Mouse (Mus musculus): Measurements from ENCODE around the gene Rap1a.
"Not testable (repeated sequence)": the region's sequence is repeated elsewhere in the genome, so short reads cannot be mapped to it uniquely, and the experiment has no call there.

Rap1a gene

DNA sequence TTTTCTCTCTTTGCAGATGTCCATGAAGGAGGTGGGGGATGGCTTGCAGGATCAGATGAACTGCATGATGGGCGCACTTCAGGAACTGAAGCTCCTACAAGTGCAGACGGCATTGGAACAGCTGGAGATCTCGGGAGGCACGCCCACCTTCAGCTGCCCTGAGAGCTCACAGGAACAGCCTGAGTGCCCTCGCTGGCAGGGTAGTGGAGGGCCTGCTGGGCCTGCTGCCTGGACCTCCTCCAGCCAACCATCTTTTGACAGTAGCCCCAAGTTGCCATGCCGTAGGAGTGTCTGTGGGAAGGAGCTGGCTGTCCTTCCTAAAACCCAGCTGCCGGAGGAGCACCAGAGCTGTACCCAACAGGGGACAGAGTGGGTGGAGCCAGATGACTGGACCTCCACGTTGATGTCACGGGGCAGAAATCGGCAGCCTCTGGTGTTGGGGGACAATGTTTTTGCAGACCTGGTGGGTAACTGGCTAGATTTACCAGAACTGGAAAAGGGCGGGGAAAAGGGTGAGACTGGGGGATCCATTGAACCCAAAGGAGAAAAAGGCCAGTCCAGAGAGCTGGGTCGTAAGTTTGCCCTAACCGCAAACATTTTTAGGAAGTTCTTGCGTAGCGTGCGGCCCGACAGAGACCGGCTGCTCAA lies 84.7 kb downstream of the Rap1a start:
- no peak for DNase-seq (ENCODE audit: low read depth, low spot score)

DNA sequence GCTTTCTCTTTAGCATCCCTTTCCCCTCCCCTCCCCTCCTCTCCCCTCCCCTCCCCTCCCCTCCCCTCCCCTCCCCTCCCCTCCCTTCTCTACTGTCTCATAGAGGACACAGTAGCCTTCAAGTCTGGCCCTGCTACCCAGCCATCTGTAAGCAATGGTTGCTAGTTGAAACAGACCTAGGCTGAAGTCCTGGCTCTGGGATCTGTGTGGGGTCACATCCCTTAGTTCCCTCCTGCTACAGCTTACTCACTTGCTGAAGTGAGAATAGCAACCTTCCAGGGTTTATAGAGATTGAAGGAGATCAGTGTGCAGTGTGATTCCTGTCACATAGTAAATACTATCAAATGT lies 86.3 kb downstream of the Rap1a start:
- DNase-seq (ENCODE audit: low read depth, low spot score): no peak

DNA sequence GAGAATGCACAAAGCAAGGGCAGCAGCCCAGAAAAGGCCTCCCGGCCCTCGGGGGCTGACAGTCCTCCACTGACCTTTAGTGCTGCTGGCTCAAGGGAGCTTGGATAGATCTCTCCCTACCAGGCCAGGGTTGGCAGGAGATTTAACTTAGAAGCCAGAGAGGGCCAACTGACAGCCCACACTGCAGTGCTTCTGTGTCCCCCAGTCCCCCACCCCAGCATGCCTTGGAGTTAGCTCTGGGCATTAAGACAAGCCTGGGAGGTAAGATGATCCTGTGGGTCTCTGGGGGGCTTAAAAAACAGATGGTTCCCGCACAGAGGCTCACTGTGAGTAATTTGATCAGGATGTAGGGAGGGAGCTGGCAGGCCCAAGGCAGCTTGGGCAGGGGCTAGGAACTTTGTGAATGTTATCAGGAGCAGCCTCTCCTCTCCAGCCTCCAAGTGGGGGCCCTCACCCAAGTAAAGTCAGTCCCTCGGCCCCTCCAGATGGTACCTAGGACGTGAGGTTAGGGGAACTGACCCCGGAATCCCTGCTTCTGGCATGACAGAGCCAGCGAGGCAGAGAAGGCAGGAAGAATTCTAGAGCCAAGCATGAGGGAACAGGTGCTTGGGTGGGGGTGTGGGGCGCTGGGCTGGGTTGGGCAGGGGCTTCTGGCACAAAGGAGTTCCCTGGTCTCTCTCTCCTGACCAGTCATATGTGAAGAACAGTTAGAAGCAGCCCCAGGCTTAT lies 86.9 kb downstream of the Rap1a start:
- no peak for DNase-seq (ENCODE audit: low read depth, low spot score)

DNA sequence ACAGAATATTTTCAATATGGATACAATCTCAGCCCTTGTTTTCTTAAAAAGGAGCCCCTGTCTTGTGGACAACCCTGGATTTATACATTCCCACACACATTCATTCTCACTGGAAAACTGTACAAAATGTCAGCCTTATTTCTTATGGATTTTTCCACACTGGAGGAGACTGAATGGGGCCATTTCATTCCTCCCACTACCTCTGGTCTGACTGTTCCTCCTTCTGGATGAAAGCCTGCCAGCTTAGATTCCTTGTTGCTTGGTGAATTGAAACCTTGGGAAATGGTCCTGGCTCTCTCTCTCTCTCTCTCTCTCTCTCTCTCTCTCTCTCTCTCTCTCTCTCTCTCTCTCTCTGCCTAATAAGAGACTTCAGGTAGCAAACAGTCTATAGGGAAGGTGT lies 88.3 kb downstream of the Rap1a start:
- DNase-seq (ENCODE audit: low read depth, low spot score): no peak

DNA sequence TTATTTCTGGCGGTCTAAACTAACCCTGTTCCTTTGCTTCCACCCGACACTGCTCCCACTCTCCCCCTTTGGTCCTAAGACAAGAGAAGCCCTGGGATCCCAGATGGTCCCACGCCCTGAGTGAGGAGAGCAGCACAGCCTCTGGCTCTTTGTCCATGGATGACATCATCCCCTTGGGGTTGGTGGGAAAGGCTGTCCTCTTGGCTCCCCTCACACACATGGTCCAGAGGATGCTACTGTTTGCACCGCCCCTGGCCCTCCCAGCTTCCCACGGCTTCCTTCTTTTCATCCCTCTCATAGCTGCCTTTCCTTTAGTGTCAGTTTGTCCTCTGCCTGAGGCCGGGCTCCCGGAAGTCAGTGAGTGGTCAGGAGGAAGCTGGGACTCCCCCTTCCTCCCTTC lies 89.4 kb downstream of the Rap1a start:
- no peak for DNase-seq (ENCODE audit: low read depth, low spot score)

DNA sequence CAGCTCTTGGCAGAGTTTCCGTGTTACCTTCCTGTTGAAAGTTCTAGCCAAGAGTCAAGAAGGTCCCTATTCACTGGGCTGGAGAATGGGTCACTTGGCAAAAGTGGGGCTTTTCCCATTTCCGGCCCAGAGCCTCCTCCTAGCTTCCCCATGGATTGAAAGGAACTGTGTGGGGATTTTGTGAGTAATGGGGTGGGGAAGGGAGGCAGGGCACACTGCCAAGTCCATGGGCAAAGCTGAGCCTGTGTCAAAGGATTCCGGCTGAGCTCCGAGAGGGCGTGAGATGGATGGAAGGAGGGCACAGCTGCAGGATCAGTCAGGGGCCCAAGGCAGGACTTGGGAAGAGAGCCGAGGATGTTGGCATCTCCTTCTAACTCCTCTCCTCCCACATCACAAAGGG lies 90.9 kb downstream of the Rap1a start:
- no peak for DNase-seq (ENCODE audit: low read depth, low spot score)

DNA sequence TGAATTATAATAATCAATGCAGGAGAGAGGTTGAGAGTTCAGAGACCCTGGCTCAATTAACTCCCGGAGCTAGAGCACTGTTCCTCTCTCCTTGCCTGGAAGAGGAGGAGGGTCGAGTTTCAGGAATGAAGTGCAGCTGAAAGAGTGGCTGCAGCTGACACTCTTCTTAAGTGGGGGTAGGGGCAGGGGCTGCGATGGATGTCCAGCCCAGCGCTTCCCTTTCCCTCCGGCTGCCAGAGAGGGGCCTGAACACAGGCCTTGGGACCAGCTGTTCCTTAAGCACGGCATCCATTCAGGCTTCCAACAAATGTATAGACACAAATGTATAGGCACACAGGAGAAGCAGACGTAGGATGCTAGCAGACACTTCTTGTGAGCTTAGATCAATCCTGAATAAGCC lies 93.5 kb downstream of the Rap1a start:
- no peak for DNase-seq (ENCODE audit: low read depth, low spot score)

DNA sequence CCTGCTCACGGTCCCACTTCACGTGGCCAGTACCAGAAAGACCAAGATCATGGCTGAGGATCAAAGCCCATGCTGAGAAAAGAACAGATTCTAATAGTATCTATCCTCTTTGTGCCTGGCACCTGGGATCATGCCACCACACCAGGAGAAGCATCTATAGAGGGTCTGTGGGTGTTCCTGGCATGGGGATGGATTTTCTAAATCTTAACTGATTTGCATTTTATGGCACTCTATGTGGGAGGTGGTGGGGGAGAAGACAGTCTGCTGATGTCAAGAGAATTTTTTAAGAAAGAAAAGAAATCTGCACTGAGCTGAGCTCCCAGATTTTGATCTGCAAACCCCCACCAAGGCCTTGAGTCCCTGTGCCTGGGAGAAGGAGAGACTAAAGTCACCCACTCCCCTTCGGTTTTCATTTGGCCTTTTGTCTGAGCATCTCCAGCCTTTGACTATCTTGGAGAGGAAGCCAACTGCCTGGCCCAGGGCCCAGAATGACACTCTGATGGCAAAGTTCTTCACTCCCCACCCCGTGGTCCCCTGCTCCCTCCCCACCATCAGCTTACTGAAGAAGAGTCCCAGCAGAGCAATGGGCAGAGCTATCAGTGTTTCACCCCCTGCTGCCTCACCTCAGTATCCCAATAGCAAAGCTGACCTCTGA lies 94.6 kb downstream of the Rap1a start:
- no peak for DNase-seq (ENCODE audit: low read depth, low spot score)

DNA sequence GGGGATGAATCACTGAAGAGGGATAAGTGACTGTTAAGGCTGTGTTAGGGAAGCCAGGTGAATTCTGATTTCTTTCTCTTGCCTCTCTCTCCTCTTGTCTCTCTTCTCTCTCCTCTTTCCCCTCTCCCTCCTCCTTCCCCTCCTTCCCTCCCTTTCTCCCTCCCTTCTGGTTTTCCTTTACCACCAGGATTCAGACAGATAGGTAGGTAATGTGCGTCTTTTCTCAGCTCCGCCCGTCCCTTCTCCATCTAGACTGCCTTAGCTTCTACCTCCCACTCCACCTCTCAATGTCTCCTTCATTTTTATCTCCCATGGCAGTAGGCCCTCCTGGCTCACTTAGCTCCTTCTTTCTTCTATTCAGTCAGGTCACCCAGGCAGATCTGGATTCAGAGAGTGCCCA lies 95.6 kb downstream of the Rap1a start:
- no peak for DNase-seq (ENCODE audit: low read depth, low spot score)

DNA sequence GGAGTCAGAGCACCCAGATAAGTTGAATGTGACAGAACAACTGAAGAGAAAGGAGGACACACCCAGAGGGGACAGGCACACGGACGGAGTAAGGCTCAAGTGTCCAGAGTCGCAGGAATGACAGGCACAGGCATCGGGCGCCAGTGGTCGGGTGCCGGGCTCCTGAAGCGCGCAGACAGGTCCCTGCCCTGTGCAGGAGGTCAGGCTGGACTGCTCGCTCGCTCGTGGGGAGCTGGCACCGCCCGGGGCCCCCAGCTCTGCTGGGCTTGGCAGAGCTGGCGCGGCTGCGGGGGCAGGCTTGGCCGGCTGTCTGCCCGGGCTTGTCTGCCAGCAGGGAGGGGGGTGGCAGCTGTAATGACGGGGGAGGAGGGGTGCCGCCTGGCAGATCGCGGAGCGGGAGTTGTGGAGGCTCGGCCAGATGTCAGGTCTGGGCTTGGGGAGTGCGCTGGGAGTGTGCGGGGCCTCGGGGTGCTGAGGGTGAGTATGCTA lies 96.0 kb downstream of the Rap1a start:
- DNase-seq (ENCODE audit: low read depth, low spot score): no peak

DNA sequence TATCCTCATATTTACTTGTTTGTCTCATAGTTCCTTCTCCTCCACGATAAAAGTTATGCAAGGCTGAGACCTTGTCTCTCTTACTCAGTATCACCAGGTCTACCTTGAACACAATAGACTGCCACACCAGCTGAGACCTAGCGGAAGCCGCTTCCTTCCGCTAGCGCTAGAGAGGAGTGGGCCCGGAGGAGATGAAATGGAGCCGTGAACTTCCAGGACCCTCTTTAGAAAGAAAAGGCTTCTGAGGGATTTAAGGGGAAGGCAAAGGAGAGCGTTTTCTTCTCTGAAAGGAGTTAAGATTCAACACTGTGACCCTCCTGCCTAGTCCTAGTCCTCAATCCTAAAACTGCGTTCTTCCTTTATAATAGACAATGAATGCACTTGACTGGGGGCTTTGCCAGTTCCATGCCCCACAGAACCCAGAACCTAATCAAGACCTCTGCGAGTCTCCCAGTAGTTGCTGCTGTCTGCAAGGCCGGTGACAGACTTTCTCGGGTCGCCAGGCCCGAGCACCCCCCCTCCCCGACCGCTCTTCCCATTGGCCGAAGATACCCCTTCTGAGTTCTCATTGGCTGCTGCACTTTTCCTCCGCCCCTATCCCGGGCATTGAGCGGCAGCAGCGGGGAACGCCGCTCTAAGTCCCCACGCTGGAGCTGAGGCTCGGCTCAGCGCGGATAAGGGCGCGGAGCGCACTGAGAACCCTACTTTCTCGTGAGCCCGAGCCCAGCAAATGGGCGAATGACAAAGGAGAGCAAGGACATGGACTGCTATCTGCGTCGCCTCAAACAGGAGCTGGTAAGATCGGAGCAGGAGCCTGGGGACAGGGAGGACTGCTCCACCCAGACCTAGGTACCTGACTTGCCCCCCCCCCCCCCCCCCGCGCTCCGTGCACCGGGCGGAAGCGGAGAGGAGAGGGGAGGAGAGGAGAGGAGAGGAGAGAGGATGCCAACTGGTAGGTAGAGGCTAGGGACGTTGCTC lies 96.8 kb downstream of the Rap1a start, which contains the start of gene Inka2:
Gene Inka2 (plus strand): TSS at position 569 of the 978 bp plus-strand sequence.
- DNase-seq (ENCODE audit: low read depth, low spot score): peak; percentile 82

DNA sequence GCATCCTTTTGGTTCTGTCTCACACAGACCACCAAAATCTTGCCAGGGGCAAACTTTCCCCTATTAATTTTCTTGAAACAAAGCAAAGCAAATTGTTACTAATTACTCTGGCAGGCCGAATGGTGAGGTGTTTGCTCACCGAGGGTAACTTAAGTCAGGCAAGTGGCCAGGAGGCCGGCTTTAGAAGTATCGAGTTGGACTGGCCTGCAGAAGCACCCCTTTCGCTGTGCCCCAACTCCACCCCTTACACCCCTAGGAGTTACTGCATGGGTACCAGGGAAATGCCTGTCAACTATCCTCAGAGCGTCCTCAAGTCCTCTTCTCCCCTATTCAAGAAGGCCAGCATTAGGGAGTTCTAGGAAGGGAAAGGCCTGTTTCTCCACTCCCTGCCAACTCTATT lies 97.6 kb downstream of the Rap1a start:
- no peak for DNase-seq (ENCODE audit: low read depth, low spot score)

DNA sequence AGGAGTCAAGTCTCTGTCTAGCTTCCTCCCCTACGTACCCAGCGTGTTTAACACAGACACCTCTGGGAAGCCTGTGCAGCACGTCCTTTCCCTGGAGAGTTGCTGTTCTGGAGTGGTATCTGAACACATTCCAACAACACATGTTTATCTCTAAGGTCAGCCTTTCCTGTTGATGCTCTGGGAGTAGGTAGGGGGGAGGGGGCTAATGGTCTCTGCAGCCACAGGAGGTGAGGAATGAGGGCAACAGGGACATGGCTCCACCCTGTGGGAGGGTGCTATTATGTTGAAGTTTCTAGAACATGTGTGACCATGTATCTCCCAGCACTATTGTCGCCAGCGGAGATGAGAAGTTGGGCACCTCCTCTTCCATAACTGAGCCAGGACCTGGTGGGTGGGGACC lies 99.7 kb downstream of the Rap1a start:
- no peak for DNase-seq (ENCODE audit: low read depth, low spot score)

DNA sequence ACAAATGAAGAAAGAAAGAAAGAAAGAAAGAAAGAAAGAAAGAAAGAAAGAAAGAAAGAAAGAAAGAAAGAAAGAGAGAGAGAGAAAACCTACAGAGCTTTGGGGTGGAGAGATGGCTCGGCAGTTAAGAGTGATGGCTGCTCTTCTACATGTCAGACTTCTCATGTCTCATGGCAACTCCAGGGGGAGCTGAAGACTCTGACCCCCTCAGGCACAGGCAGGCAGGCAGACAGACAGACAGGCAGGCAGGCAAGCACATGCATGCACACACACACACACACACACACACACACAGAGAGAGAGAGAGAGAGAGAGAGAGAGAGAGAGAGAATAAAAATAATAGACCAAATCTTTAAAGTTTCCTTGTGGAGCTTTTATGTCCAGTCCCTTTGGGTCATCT lies 100.3 kb downstream of the Rap1a start:
- DNase-seq (ENCODE audit: low read depth, low spot score): not testable (repeated sequence)

DNA sequence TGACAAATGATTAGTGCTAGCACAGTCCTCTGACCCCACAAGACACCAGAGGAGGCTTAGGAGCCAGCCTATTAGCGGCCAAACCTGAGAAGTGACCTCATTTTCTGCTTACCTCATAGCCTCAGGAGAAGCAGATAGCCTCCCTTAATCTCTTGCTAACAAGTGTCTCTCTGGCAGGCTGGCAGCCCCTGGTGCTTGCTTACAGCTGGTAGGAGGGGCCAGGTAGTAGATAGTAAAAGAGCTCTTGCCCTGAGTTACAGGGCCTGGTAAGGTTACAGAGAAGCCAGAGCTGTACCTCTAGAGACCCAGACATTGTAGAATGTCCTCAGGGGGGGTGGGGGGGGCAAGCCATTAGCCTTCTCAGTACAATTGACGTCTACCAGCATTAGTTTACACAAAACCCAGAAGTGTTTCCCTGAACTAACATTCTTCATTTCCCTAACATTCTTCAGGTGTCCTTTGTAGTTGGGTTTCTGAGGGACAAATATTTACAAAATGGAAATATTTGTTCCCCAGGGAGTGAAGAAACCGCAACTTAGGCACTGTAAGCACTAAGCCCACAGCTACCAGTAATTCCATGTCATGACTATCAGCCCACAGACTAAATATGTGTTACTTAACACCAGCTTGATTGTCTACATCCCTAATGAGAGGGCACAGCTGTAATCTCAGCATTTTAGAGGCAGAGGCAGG lies 101.7 kb downstream of the Rap1a start:
- peak; percentile 76 for DNase-seq (ENCODE audit: low read depth, low spot score)

DNA sequence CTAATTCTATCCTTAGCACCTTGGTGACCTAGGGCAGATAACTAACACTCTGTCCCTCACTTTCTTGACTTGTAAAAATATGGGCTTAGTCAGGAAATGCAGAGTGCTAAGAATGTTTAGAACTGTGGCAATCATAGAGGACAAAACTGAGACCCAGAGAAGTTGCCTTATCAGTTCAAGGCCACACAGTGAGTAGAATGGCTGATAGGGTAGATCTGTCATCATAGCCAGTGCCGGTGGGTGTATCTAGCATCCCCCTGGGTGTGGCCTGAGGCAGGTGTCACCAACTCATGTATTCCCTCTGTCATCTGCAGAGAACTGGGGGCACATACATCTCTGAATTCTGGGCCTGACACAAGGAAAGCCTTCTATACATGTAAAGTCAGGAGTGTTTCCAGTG lies 102.8 kb downstream of the Rap1a start:
- DNase-seq (ENCODE audit: low read depth, low spot score): no peak

DNA sequence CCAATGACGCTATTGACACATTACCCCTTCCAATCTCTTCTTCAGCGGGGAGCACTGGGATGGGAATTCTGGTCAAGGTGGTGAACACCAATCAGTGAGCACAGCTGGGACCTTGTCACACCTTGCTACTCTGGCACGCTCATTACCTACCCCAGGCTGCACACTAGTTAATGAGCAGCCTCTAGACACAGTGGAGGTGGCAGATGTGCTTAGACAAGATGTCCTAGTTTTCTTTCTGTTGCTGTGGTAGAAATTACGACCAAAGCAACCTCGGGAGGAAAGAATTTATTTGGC lies 104.0 kb downstream of the Rap1a start:
- no peak for DNase-seq (ENCODE audit: low read depth, low spot score)

DNA sequence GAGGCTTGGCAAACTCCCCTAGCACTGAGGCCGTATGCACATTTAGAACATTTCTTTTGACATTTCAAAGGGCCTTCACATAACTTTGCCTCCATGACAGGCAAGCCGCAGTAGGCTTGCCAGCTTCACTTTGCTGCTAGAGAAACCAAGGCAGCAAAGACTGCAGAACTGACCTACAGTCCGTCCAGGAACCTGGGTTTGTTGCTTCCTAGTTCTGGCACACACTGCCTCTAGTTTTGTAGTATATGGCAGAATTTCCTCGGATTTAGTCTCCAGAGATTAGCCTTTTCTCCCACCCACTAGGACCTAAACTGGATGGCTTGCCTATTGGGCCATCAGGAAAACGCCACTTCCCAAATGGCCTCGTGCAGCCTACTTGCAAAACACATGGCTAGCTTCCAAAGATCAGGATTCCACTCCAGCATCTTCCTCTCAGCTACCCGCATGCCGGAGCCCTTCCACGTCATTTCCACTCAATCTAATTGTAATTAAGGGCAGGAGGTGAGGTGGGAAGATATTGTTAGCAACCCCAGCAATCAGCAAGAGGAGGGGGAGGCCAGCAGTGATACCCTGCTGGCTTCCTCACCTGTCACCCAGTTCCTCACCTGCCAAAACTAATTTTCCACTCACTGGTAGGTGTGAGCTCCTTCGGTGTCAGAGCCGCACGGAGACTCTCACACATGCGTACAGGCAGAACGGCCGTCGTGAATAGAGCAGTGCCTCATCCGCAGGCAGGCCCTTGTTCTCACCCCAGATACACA lies 104.6 kb downstream of the Rap1a start:
- DNase-seq (ENCODE audit: low read depth, low spot score): no peak

DNA sequence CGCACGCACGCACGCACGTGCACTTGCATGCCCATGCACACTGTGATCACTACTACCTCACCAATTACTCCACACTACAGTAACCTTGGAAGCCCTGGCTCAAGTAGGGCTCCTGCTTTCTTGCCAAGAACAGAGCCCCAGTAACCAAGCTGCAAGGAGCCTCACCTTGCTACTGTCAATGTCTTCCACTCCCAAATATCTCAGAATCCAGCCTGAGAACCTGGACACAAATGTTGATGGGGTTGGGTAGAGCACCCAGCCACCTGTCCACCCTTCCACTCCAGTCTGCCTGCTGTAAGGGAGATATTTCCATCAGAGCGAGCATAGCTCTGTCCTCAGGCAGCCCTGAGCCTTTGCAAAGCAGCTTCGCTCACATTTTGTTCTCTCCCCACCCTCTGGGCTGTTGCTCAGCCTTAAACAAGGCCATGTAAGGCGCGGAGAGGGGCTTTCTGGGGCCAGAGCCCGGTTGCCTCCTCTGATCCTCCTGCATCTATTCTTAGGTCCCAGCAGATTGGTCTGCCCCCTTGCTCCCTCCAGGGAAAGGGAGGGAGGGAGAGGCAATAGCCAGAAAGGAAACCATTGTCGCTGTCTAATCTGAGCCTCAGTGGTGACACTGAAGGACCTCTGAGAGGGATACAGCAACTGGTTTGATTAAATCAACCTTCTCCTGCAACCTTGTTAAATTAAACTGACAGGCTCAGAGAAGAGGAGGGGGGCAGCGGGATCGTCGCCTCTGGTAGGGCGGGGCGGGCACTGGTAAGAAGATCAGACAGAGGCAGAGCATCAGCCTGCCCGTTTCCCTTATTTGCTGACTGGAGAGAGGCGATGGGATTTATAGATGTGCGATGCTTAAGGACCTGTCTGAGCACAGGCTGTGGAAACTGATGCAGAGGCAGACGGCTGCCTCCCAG lies 105.4 kb downstream of the Rap1a start:
- peak; percentile 72 for DNase-seq (ENCODE audit: low read depth, low spot score)

Data from retina, adult 2 months (tissue).